Mouse (Mus musculus): ENCODE data around the gene Axin2. TPM values are rescaled to one million over a fixed set of nuclear protein-coding genes. Genes with fewer than 3 reads are reported as not detected.

The Axin2 gene
- 9.9 TPM for polyA plus RNA-seq (2014; fragmentation: Illumina TruSeq; extraction: RNeasy Lipid Tissue Mini Kit (QIAGEN cat#74804); ENCODE audit: low read depth, low replicate concordance)

GRCm38 (mm10) chr11:108920158-108920635 is at the start of gene Axin2:
Gene Axin2 (plus strand): TSS chr11:108920349.

Other genes with a start within 250 kb of the Axin2 start
- gene E030025P04Rik, start 224.0 kb downstream of the Axin2 start, polyA plus RNA-seq (2014; fragmentation: Illumina TruSeq; extraction: RNeasy Lipid Tissue Mini Kit (QIAGEN cat#74804); ENCODE audit: low read depth, low replicate concordance), result not detected

All from adrenal gland, adult 10 weeks (tissue).